ENCODE assay signal across 16 mouse cellular contexts in genomic region chr16:28761417-28761976, GRCm38 (mm10). TPM values are rescaled to one million over a fixed set of nuclear protein-coding genes. Genes with fewer than 3 reads are reported as not detected.
DNase-seq lines count a peak whose midpoint lies in the region; ATAC-seq and TF ChIP-seq lines count a peak whose summit lies in the region.
"Had no signal": no experiment of that assay in that cellular context is flagged by ENCODE, and none has a peak within 500 bp of the region (broad histone marks: within the 10 kb centered on the region; RNA-seq: fewer than 3 reads in every experiment).

No protein-coding gene starts in this region.

- no peaks in the 10 kb centered on the region for H3K36me3 ChIP-seq in midbrain, postnatal 0 days (ENCODE audit: insufficient read depth, low read length)
- H3K36me3 ChIP-seq in midbrain, embryonic 15.5 days (replicated peaks): no peaks in the 10 kb centered on the region
- H3K36me3 ChIP-seq: embryonic facial prominence, embryonic 10.5 days; forebrain, embryonic 15.5 days; heart, embryonic 15.5 days; liver, embryonic 15.5 days had no signal

- no peaks in the 10 kb centered on the region for H3K4me1 ChIP-seq in midbrain, postnatal 0 days (ENCODE audit: insufficient read depth, low read length)
- H3K4me1 ChIP-seq in midbrain, embryonic 15.5 days: no peaks in the 10 kb centered on the region
- H3K4me1 ChIP-seq: embryonic facial prominence, embryonic 10.5 days; forebrain, embryonic 15.5 days; heart, embryonic 15.5 days; liver, embryonic 15.5 days; megakaryocyte, embryonic 14.5 days had no signal

- no peak for TF ChIP-seq CTCF in midbrain, postnatal 0 days (IDR thresholded peaks at IDR 0.05)

- peak; percentile 74 for DNase-seq in midbrain, postnatal 0 days (ENCODE audit: low spot score)
- DNase-seq in cerebellum, adult 18-20 months: peak; percentile 78 to 82
- peak; percentile 54 to 80 for DNase-seq in cerebellum, postnatal 36 days
- peak; percentile 52 for DNase-seq in retina, postnatal 1 day
- DNase-seq in heart, adult 8-10 months (ENCODE audit: low spot score): no peak
- DNase-seq in adrenal gland, postnatal 25 days: no peak
- DNase-seq: kidney, adult 18-20 months; kidney, postnatal 25 days; lung, postnatal 14 days; right cerebral cortex, postnatal 14 days had no signal

- no peak overlapping the region for H3K4me2 ChIP-seq in midbrain, postnatal 0 days (ENCODE audit: low read depth, low read length, poor library complexity, severe bottlenecking)
- no peak overlapping the region for H3K4me2 ChIP-seq in midbrain, embryonic 15.5 days
- H3K4me2 ChIP-seq: forebrain, embryonic 15.5 days; heart, embryonic 15.5 days; liver, embryonic 15.5 days had no signal

- no peak overlapping the region for H3K4me3 ChIP-seq in midbrain, postnatal 0 days (ENCODE audit: low read depth, low read length)
- H3K4me3 ChIP-seq in midbrain, embryonic 15.5 days: no peak overlapping the region
- H3K4me3 ChIP-seq: embryonic facial prominence, embryonic 10.5 days; forebrain, embryonic 15.5 days; heart, embryonic 15.5 days; liver, embryonic 15.5 days; megakaryocyte, embryonic 14.5 days had no signal

- WGBS in midbrain, postnatal 0 days: 79% methylated on average over 4 of the region's 4 CpGs
- 81% methylated on average over 4 of the region's 4 CpGs for WGBS in midbrain, embryonic 15.5 days

- H3K27ac ChIP-seq in midbrain, postnatal 0 days (ENCODE audit: low read depth, low read length): no peak overlapping the region
- H3K27ac ChIP-seq in midbrain, embryonic 15.5 days: no peak overlapping the region
- H3K27ac ChIP-seq: embryonic facial prominence, embryonic 10.5 days; forebrain, embryonic 15.5 days; heart, embryonic 15.5 days; liver, embryonic 15.5 days had no signal

- H3K27me3 ChIP-seq in midbrain, postnatal 0 days (ENCODE audit: insufficient read depth, low read length): no peaks in the 10 kb centered on the region
- no peaks in the 10 kb centered on the region for H3K27me3 ChIP-seq in midbrain, embryonic 15.5 days (replicated peaks)
- H3K27me3 ChIP-seq: forebrain, embryonic 15.5 days; heart, embryonic 15.5 days; liver, embryonic 15.5 days; megakaryocyte, embryonic 14.5 days had no signal

- no peak overlapping the region for H3K9ac ChIP-seq in midbrain, postnatal 0 days (replicated peaks; ENCODE audit: low read length, poor library complexity, severe bottlenecking)
- H3K9ac ChIP-seq in midbrain, embryonic 15.5 days: no peak overlapping the region
- H3K9ac ChIP-seq: forebrain, embryonic 15.5 days; heart, embryonic 15.5 days; liver, embryonic 15.5 days had no signal

- ATAC-seq in midbrain, postnatal 0 days (ENCODE audit: low FRiP score): no peak
- no peak; the same call in 1 of the 2 replicates for ATAC-seq in midbrain, embryonic 15.5 days (replicated peaks)
- ATAC-seq: forebrain, embryonic 15.5 days had no signal

- H3K9me3 ChIP-seq in midbrain, postnatal 0 days (ENCODE audit: low read length): no peaks in the 10 kb centered on the region
- H3K9me3 ChIP-seq in midbrain, embryonic 15.5 days: no peaks in the 10 kb centered on the region
- H3K9me3 ChIP-seq: embryonic facial prominence, embryonic 10.5 days; forebrain, embryonic 15.5 days; heart, embryonic 15.5 days; liver, embryonic 15.5 days; megakaryocyte, embryonic 14.5 days had no signal

RNA-seq across cellular contexts. Expression of gene Fgf12, which starts 8.6 kb away (rescaled TPM):
- total RNA-seq in midbrain, postnatal 0 days (2014; rRNA removed): 61.9 and 64.0 TPM in 2 replicates
- 56.9 and 59.6 TPM in 2 replicates for polyA plus RNA-seq in midbrain, postnatal 0 days (2015; fragmentation: Nextera tagmentation; extraction: Ambion mirVana)
- 33.2 and 34.6 TPM in 2 replicates for polyA plus RNA-seq in midbrain, embryonic 15.5 days (2015; fragmentation: Nextera tagmentation; extraction: Ambion mirVana)
- 10 to 100 TPM in 3 of 4 experiments, 1 to 10 TPM in 1; 9.0 to 15.3 (median 13.0) TPM for total RNA-seq in heart, adult 8-10 months (2022)
- total RNA-seq in adrenal gland, postnatal 25 days (2021): 4.4 and 4.5 TPM in 2 replicates

Comparison
In these comparisons a context has a peak if more than half of its experiments do, and no peak if none do; other contexts are left out.
1. DNase-seq: peak in midbrain, postnatal 0 days (single experiment), cerebellum, adult 18-20 months (2 of 2), cerebellum, postnatal 36 days (2 of 2) and retina, postnatal 1 day (single experiment); none in heart, adult 8-10 months (single experiment) and adrenal gland, postnatal 25 days (single experiment).